Mouse (Mus musculus) midbrain, postnatal 0 days (tissue): Measurements from ENCODE around the gene Foxo6. TPM values are rescaled to one million over a fixed set of nuclear protein-coding genes. Genes with fewer than 3 reads are reported as not detected.

Experiments used
- ATAC-seq: fragments of 200-750 bp; cut with Nextera tagmentation; 2 replicates; pipeline ENCODE4 v1.8.0; 2017; ENCODE audit warnings: moderate number of reproducible peaks, mild to moderate bottlenecking, moderate TSS enrichment, moderate library complexity; ENCODE audit not compliant: low FRiP score
- DNase-seq: peaks from one replicate; pipeline ENCODE4 v3.0.0-alpha.2; 2015; ENCODE audit warnings: low spot score
- H3K27ac ChIP-seq: fragments of 300-500 bp; sonication (generic); 2 replicates; pipeline ENCODE4 v1.5.1; 2014; ENCODE audit warnings: low read depth, mild to moderate bottlenecking, low read length, mixed read lengths
- H3K27me3 ChIP-seq: fragments of 300-500 bp; sonication (generic); 2 replicates; pipeline ENCODE4 v1.6.1; 2014; ENCODE audit warnings: low read length, control low read depth, mixed read lengths; ENCODE audit not compliant: insufficient read depth
- H3K36me3 ChIP-seq: fragments of 300-500 bp; sonication (generic); 2 replicates; pipeline ENCODE4 v1.6.1; 2014; ENCODE audit warnings: low read length, control low read depth, mixed read lengths; ENCODE audit not compliant: insufficient read depth
- H3K4me1 ChIP-seq: fragments of 300-500 bp; sonication (generic); 2 replicates; pipeline ENCODE4 v1.6.1; 2014; ENCODE audit warnings: mild to moderate bottlenecking, control low read depth, antibody characterized with exemption, low read length, mixed read lengths; ENCODE audit not compliant: insufficient read depth
- H3K4me2 ChIP-seq: fragments of 300-500 bp; sonication (generic); 2 replicates; pipeline ENCODE4 v1.6.1; 2014; ENCODE audit warnings: low read depth, mild to moderate bottlenecking, low read length, mixed read lengths; ENCODE audit not compliant: poor library complexity, severe bottlenecking
- H3K4me3 ChIP-seq: fragments of 300-500 bp; sonication (generic); 2 replicates; pipeline ENCODE4 v1.5.1; 2014; ENCODE audit warnings: low read depth, mild to moderate bottlenecking, low read length, moderate library complexity
- H3K9ac ChIP-seq: fragments of 300-500 bp; sonication (generic); replicated peaks from 2 replicates; pipeline ENCODE4 v1.6.1; 2014; ENCODE audit warnings: mild to moderate bottlenecking, low read length, moderate library complexity, mixed read lengths; ENCODE audit not compliant: poor library complexity, severe bottlenecking
- H3K9me3 ChIP-seq: fragments of 300-500 bp; sonication (generic); 2 replicates; pipeline ENCODE4 v1.6.1; 2016; ENCODE audit warnings: low read length, control low read depth
- CTCF ChIP-seq: IDR thresholded peaks from 2 replicates; pipeline ENCODE4 v1.5.1; 2016; ENCODE audit warnings: antibody characterized with exemption, mild to moderate bottlenecking
- WGBS: fragments of 180-500 bp; shearing (Covaris S2); extraction: QIAGEN DNeasy Blood & Tissue Kit; methylation state at CpG from one replicate; pipeline ENCODE4 v1.1.7; 2014; 5-methylcytosine and 5-hydroxymethylcytosine counted together
- polyA plus RNA-seq: library from polyadenylated mRNA; unstranded; fragments of >200 nt; fragmentation: Nextera tagmentation; extraction: Ambion mirVana; gene quantifications from 2 replicates; pipeline ENCODE4 v1.2.1, GENCODE M21; 2015
- total RNA-seq: library from RNA; depleted of rRNA; stranded (reverse); fragments of >200 nt; gene quantifications from 2 replicates; pipeline ENCODE4 v1.2.3, GENCODE M21; 2014

Gene Foxo6
- total and polyA plus RNA-seq, 2 experiments from 2014 or later, result 1.7 to 34.2 TPM

GRCm38 (mm10) chr4:120316716-120317115, 29.6 kb upstream of the Foxo6 start:
- Histone ChIP-seq H3K27me3 (no peaks in the 10 kb centered on the region), H3K9me3 (no peaks in the 10 kb centered on the region), H3K4me2 (no peak overlapping the region), H3K36me3 (no peaks in the 10 kb centered on the region), H3K4me1 (no peaks in the 10 kb centered on the region), H3K9ac (no peak overlapping the region), H3K4me3 (no peak overlapping the region), H3K27ac (no peak overlapping the region)
- DNase-seq (no peak), ATAC-seq (no peak)
- TF ChIP-seq CTCF, result no peak
- 52% methylated on average over 4 of the region's 4 CpGs for WGBS

- no peak overlapping the region for H3K27ac ChIP-seq
- H3K9ac ChIP-seq, result no peak overlapping the region
Observed at GRCm38 (mm10) chr4:120314571-120314970, 27.4 kb upstream of the Foxo6 start.

GRCm38 (mm10) chr4:120313309-120313708, 26.2 kb upstream of the Foxo6 start:
- no peak for TF ChIP-seq CTCF
- no peak for DNase-seq
- WGBS, result 78% methylated on average over 5 of the region's 5 CpGs
- ATAC-seq, result no peak
- no peak overlapping the region for H3K4me3 ChIP-seq
- no peaks in the 10 kb centered on the region for H3K27me3 ChIP-seq
- H3K4me2 ChIP-seq, result no peak overlapping the region
- no peak overlapping the region for H3K27ac ChIP-seq
- no peaks in the 10 kb centered on the region for H3K9me3 ChIP-seq
- H3K9ac ChIP-seq, result no peak overlapping the region
- no peaks in the 10 kb centered on the region for H3K36me3 ChIP-seq
- H3K4me1 ChIP-seq, result no peaks in the 10 kb centered on the region

More at GRCm38 (mm10) chr4:120314571-120314970, 27.4 kb upstream of the Foxo6 start:
- no peak for TF ChIP-seq CTCF
- Histone ChIP-seq H3K36me3 (no peaks in the 10 kb centered on the region), H3K9me3 (no peaks in the 10 kb centered on the region), H3K27me3 (no peaks in the 10 kb centered on the region), H3K4me3 (no peak overlapping the region), H3K4me2 (no peak overlapping the region), H3K4me1 (no peaks in the 10 kb centered on the region)
- WGBS, result 31% methylated on average over 3 of the region's 3 CpGs
- ATAC-seq (no peak), DNase-seq (no peak)

- H3K36me3 ChIP-seq, result no peaks in the 10 kb centered on the region
- H3K4me2 ChIP-seq, result no peak overlapping the region
- no peak overlapping the region for H3K27ac ChIP-seq
- no peaks in the 10 kb centered on the region for H3K4me1 ChIP-seq
- no peaks in the 10 kb centered on the region for H3K27me3 ChIP-seq
- TF ChIP-seq CTCF, result no peak
- no peak for DNase-seq
- H3K4me3 ChIP-seq, result no peak overlapping the region
- no peaks in the 10 kb centered on the region for H3K9me3 ChIP-seq
- no peak for ATAC-seq
- WGBS, result 37% methylated on average over 9 of the region's 9 CpGs
- H3K9ac ChIP-seq, result no peak overlapping the region
Observed at GRCm38 (mm10) chr4:120304580-120304979, 17.4 kb upstream of the Foxo6 start.

GRCm38 (mm10) chr4:120299287-120299686, 12.1 kb upstream of the Foxo6 start:
- H3K27me3 ChIP-seq, result no peaks in the 10 kb centered on the region
- H3K36me3 ChIP-seq, result no peaks in the 10 kb centered on the region
- H3K9me3 ChIP-seq, result no peaks in the 10 kb centered on the region
- no peak overlapping the region for H3K27ac ChIP-seq
- DNase-seq (no peak), ATAC-seq (no peak)
- no peak overlapping the region for H3K4me3 ChIP-seq
- no peak overlapping the region for H3K4me2 ChIP-seq
- TF ChIP-seq CTCF, result peak; percentile 52
- WGBS, result 38% methylated on average over 7 of the region's 7 CpGs
- no peaks in the 10 kb centered on the region for H3K4me1 ChIP-seq
- H3K9ac ChIP-seq, result no peak overlapping the region

GRCm38 (mm10) chr4:120291106-120291822, 4.1 kb upstream of the Foxo6 start:
- 87% methylated on average over 11 of the region's 11 CpGs for WGBS
- no peak for ATAC-seq

More at GRCm38 (mm10) chr4:120291106-120291822, 4.1 kb upstream of the Foxo6 start:
- H3K36me3 ChIP-seq, result no peaks in the 10 kb centered on the region
- TF ChIP-seq CTCF, result no peak
- H3K27me3 ChIP-seq, result no peaks in the 10 kb centered on the region
- H3K4me3 ChIP-seq, result no peak overlapping the region
- no peaks in the 10 kb centered on the region for H3K9me3 ChIP-seq
- H3K4me1 ChIP-seq, result no peaks in the 10 kb centered on the region
- H3K4me2 ChIP-seq, result no peak overlapping the region
- H3K9ac ChIP-seq, result no peak overlapping the region
- no peak overlapping the region for H3K27ac ChIP-seq
- no peak for DNase-seq
